Mouse (Mus musculus): ENCODE measurements around the gene Il18bp.

Il18bp gene

DNA sequence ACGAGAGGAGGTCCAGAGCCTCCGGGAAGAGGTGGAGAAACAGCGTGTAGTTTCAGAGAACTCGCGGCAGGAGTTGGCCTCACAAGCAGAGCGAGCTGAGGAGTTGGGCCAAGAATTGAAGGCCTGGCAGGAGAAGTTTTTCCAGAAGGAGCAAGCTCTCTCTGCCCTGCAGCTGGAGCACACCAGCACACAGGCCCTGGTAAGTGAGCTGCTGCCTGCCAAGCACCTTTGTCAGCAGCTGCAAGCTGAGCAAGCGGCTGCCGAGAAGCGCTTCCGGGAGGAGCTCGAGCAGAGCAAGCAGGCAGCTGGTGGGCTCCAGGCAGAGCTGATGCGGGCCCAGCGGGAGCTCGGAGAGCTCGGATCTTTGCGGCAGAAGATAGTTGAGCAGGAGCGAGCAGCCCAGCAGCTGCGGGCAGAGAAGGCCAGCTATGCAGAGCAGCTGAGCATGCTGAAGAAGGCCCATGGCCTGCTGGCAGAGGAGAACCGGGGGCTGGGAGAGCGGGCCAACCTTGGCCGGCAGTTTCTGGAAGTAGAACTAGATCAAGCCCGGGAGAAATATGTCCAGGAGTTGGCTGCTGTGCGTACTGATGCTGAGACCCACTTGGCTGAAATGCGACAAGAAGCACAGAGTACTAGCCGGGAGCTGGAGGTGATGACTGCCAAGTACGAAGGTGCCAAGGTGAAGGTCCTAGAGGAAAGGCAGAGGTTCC is 17.4 kb downstream of the Il18bp start:
- DNase-seq (ENCODE audit: low spot score), result no peak

DNA sequence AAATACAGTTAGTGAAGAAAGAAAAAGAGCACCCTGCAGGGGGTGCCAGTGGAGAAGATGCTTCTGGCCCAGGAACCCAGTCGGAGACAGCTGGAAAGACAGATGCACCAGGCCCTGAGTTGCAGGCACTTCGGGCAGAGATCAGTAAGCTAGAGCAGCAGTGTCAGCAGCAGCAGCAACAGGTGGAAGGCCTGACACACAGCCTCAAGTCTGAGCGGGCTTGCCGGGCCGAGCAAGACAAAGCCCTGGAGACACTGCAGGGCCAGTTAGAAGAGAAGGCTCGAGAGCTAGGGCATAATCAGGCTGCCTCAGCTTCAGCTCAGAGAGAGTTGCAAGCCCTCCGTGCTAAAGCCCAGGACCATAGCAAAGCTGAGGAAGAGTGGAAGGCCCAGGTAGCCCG is 18.2 kb downstream of the Il18bp start:
- no peak for DNase-seq (ENCODE audit: low spot score)

DNA sequence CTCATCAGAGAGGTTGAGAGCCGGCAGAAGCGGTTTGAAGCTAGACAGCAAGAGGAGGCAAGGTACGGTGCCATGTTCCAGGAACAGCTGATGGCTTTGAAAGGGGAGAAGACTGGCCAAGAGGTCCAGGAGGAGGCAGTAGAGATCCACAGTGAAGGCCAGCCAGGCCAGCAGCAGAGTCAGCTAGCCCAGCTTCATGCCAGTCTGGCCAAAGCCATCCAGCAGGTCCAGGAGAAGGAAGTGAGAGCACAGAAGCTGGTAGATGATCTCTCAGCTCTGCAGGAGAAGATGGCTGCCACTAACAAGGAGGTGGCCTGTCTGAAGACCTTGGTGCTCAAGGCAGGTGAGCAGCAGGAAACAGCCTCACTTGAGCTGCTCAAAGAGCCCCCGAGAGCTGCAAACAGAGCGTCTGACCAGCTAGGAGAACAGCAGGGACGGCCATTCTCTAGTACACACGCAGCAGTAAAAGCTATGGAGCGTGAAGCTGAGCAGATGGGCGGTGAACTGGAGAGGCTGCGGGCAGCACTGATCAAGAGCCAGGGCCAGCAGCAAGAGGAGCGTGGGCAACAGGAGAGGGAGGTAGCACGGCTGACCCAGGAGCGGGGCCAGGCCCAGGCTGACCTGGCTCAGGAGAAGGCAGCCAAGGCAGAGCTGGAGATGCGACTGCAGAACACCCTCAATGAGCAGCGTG is 18.9 kb downstream of the Il18bp start:
- no peak for DNase-seq (ENCODE audit: low spot score)

DNA sequence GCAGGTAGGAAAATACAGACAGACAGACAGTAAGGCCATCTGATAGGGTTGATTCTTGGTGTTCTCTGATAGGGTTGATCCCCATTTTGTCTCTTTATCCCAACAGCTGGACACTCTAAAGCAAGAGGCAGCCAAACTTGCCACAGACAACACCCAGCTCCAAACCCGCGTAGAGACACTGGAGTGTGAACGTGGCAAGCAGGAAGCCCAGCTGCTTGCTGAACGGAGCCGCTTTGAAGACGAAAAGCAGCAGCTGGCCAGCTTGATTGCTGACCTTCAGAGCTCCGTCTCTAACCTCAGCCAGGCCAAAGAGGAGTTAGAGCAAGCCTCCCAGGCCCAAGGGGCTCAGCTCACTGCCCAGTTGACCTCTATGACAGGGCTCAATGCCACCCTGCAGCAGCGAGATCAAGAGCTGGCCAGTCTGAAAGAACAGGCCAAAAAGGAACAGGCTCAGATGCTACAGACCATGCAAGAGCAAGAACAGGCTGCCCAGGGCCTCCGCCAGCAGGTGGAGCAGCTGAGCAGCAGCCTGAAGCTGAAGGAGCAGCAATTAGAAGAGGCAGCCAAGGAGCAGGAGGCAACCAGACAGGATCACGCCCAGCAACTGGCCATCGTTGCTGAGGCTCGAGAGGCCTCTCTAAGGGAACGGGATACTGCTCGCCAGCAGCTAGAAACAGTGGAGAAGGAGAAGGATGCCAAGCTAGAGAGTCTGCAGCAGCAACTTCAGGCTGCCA is 20.1 kb downstream of the Il18bp start:
- DNase-seq (ENCODE audit: low spot score), result peak; percentile 86

DNA sequence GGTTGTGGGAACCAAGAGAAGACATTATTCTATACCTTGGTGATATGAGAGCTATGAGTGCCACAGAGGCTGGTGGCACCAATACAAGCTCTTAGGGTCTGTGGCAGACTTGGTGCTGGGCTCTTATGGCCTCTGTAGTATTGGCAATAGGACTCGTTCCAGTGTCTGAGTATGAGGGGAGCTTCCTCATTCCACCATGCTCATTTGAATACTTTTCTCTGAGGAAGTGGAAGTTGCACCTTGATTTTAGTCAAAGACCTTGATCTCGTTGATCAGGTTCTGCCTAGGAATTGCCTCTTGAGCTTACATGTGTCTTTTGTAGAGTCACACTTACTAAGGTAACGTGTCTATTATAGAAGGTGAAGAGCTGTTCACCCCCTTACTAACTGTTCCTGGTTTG is 24.2 kb downstream of the Il18bp start:
- no peak for DNase-seq (ENCODE audit: low spot score)

DNA sequence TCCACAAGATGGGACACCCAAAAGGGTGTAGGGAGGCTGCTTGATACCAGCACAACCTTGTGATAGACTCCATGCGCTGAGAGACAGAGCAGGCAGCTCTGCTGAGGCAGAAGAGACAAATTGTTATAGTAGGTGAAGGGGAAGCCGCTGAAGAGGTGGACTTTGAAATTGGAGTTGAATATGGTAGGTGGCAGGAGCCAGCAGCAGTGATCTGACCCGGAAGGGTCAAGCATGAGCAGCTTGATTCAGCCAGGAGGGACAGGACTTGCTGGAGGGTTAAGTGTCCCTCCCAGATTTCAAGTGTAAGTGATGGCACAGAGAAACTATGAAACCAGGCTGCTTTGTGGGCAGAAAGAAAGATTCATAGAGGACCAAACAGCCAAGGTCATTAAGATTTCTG is 33.4 kb downstream of the Il18bp start:
- DNase-seq (ENCODE audit: low spot score), result no peak

DNA sequence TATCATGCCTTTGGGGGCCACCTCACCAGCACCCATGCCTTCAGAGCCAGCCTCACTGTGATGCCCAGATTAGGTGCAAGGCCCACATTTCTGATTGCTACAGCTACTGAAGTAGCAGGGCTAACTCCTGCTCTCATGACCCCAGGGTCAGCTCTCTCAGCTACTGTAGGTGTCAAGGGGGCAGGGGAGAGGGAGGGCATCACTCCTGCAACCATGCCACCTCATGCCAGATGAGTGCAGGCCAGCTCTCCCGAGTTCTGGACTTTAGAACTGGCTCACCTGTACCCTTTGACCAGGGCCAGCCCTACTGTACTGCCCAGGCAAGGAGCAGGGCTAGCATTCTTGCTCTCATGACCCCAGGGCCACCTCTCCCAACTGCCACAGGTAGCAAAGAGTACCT is 35.8 kb downstream of the Il18bp start:
- DNase-seq (ENCODE audit: low spot score), result no peak

DNA sequence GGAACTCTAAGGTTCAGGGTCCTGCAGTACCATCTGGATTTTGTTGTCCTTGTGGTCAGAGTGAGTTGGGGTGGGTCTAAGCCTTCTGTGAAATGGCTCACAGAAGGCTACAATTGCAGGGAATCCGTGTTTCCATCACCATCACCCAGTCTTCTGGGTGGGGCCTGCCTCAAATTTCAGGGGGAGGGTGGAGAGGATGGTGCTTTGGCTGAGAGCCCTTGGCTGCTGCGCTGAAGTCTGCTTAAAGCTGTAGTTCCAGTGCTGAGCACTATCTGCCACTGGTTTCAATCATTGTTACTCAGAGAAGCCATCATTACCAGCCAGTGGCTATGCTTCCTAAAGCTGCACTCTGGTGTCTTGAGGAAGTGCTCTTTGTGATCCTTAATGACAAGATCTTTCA is 44.0 kb downstream of the Il18bp start:
- DNase-seq (ENCODE audit: low spot score), result no peak

DNA sequence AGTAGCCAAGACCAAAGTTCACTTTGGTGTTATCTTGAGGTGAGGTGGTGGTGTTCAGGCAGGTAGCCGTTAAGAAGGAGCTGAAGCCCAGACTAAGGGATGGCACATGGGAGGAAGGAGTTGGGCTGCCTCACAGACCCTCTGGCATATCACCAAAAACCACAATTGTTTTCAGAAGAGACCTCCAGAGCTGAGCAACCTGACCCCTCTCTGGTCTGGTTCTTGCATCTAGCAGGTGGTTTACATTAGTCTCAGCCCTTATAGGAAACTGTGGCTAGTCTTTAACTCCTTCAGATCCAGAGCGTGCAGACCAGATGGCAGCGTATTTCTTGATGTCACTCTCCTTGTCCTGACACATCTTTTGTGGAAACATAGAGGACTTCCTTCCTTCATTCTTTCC is 44.8 kb downstream of the Il18bp start:
- no peak for DNase-seq (ENCODE audit: low spot score)

DNA sequence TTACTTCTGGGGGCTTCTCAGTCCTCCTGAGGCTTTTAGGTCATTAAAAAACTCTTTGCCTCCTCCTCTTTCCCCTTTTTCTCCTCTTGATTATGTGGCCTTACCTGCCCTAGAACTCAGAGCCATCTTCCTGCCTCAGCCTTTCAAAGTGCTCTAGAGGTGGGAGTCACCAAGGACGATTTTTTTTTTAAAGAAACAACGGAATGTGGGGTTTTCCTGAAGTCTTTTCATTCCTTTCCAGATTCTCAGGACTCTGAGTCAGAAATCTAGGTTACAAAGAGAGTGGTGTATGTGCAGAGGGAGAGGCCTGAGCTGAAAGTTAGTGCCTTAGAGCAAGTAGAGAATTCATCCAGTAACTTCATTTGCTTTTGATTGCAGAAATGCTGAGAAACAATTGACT is 46.8 kb downstream of the Il18bp start:
- no peak for DNase-seq (ENCODE audit: low spot score)

DNA sequence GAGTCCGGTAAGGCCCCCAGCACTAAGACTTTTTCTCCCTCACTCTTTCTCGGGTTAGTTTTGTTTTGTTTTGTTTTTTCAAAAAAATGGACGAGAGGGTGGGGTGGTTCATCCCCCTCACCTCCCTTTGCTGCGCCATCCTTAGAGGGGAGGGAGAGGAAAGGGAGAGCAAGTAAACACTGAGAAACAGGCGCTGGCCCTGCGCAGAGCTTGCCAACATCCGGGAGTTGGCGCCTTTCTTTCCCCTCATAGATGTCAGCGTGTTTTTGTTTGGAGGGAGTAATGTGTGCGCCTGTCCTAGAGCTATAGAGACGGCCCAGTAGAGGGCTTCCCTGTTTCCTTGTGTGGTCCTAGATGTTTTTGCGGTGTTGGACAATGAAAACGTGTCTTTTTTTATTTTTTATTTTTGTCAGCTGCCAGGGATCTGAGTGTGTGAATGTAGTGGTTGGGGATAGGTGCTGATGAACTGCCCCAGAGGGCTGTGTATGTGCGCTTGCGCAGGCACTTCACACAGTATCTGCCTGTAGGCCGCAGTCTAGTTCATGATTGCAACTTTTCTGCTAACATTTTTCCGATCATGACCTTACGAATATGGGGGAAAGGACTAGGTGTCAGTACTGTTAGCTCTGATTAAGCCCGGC is 47.5 kb downstream of the Il18bp start:
- peak; percentile 73 for DNase-seq (ENCODE audit: low spot score)

DNA sequence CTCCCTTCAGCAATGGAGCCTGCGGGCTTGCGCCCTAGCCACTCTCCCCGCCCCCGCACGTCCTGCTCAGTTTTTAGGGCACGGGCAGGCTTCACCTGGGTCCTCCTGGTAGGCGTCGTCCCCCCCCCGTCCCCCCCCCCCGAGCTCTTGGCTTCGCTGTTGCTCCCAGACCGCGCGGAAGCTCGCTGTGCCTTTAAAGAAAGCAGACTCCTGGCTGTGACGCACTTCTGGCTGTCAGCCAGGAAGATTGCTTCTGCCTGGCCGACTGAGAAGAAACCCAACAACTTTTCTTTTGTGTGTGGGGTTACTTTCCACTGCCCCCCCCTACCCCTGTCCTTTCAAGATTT is 48.1 kb downstream of the Il18bp start:
- DNase-seq (ENCODE audit: low spot score), result peak; percentile 89

DNA sequence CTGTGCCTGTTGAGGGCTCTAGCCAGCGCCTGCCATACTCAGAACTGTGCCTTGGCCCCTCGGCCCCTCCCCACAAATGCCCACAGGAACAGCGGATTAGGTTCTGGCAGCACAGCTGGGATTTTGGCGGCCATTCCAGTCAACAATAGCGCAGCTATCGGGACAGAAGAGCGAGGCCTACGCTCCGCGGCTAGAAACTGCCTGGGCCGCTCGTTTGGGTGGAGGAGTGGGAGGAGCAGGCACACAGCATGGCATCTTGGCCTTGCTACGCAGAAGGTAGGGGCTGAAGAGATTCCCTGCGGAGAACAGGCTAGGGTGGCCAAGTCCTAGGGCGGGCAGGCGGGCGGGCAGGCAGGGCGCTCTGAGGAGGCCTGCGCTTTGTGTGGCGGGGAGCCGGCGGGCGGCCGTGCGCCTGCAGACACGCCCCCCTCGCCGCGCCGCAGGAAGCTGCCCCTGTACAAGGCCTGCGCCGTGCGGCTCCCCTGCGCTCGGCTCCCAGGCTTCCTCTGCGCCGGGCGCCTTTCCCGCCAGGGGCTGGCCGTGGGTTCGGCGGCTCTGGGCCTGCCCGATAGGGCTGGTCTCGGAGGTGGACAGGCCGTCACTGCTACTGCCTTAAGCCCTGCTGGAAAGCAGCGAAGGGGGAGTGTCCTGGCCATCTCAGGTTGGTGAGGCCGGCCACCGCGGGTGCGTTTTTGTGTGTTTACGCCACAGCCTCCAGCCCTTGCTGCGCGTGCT is 48.6 kb downstream of the Il18bp start:
- DNase-seq (ENCODE audit: low spot score), result peak; percentile 82

DNA sequence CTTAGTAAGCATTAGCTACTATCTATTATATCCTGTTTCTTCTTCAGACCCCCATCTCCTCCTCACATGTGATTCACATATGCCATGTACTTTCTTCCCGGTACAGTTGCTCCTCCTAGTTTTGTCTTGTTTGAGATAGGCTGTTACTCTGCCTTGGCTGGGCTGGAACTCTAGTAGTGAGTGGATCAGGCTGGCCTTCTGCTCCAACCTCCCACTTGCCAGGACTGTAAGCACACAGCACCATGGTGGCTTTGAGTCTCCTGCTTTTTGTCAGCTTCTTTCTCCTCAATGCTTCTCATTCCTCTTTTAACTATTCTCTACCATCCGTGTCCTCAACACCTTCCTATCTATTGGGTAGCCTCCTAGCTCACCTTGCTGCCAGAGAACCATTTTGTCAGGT is 49.7 kb downstream of the Il18bp start:
- DNase-seq (ENCODE audit: low spot score), result no peak

DNA sequence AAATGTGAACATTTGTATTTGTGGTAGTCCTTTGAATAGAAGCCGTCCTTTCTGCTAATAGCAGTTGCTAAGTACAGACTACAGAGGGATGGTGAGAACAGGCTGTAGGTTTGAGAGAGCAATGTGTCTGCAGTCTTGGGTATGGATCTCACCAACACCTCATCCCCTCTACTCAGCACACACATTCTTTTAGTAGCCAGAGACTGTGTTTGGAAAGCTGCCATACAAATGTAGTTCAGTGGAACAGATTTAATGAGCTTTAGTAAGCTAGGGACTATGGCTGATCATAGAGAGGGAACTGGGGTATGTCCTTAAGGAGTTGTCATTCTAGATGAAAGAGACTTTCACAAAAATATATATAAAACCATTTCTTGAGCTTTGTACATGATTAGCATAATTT is 51.2 kb downstream of the Il18bp start:
- no peak for DNase-seq (ENCODE audit: low spot score)

DNA sequence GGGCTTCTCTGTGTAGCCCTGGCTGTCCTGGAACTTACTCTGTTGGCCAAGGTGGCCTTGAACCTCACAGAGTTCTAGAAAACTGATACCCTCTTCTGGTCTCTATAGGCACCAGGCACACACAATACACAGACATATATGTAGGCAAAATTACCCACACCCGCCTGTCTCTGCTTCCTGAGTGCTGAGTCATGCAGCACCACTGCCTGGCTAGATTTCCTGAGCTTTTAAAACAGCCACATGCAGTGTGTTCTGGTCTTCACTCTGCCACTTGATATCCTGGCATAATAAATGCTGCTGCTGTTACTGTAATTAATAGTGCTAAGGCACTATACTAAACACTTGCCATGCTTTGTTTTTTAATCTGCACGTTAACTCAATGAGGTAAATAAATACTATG is 52.9 kb downstream of the Il18bp start:
- no peak for DNase-seq (ENCODE audit: low spot score)
